Mouse (Mus musculus) embryonic facial prominence, embryonic 15.5 days (tissue): ENCODE results near the gene Ercc5. TPM values are rescaled to one million over a fixed set of nuclear protein-coding genes. Genes with fewer than 3 reads are reported as not detected.

Experiments used
- polyA plus RNA-seq: library from polyadenylated mRNA; unstranded; fragments of >200 nt; fragmentation: Nextera tagmentation; extraction: Ambion mirVana; gene quantifications from 2 replicates; pipeline ENCODE4 v1.2.1, GENCODE M21; 2015

Ercc5 gene
- polyA plus RNA-seq, 1 experiment from 2014 or later, result 23.5 TPM

Other genes with a start within 250 kb of the Ercc5 start
- gene Tpp2, start 214.1 kb upstream of the Ercc5 start, polyA plus RNA-seq, result 52.1 and 56.5 TPM in 2 replicates
- 0.49 and 0.68 TPM in 2 replicates for gene Mettl21c, start 127.7 kb upstream of the Ercc5 start, polyA plus RNA-seq
- 0.04 and 0.05 TPM in 2 replicates for gene Gm8251, start 85.8 kb upstream of the Ercc5 start, polyA plus RNA-seq
- gene Tex30, start 45.3 kb upstream of the Ercc5 start, polyA plus RNA-seq, result 59.3 and 66.1 TPM in 2 replicates
- gene Kdelc1, start 28.9 kb upstream of the Ercc5 start, polyA plus RNA-seq, result 62.4 and 63.4 TPM in 2 replicates
- gene Bivm, start 28.8 kb upstream of the Ercc5 start, polyA plus RNA-seq, result 17.2 and 18.0 TPM in 2 replicates
- 0.25 and 0.33 TPM in 2 replicates for gene Mettl21e, start 71.2 kb downstream of the Ercc5 start, polyA plus RNA-seq